Mouse (Mus musculus): ENCODE measurements around the gene Adam17. TPM values are rescaled to one million over a fixed set of nuclear protein-coding genes. Genes with fewer than 3 reads are reported as not detected.

Adam17 gene
- polyA plus RNA-seq, 1 experiment: 233 TPM

DNA sequence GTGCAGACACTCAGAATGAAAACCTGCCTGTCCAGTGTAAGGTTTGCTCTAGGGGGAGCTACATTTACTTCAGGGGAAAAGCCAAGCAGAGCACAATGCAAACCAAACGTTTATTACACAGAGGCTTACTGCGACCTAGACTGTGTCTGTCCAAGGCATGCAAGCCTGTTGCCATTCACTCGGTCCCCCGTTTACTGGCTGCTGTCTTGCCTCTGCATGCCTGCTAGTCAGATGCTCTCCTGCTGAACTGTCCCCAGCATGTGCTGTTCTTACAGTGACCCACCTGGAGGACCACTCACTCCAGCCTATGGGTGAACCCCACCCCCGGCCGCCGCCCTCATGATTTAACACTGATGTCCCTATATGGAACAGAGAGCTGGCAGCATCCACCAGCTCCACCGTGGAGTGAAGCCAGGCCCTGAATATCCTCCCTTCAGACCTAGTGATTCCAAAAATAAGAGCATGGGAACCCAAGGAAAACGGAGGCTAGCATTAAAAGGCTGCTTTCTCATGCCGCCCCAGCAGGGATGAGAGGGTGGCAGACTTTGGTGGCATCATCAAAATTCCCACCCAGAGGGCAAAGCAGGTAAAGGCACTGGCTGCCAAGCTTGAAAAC, 42.4 kb downstream of the Adam17 start:
- H3K4me1 ChIP-seq (ENCODE audit: control insufficient read depth, insufficient read depth, low read length): peaks cover 16% of the 10 kb centered on the region
- no peak overlapping the region for H3K27ac ChIP-seq (ENCODE audit: insufficient read depth, low read depth, low read length)
- H3K4me3 ChIP-seq (ENCODE audit: insufficient read depth, low read length): no peak overlapping the region
- TF ChIP-seq POLR2A (IDR thresholded peaks at IDR 0.05; ENCODE audit: borderline replicate concordance, low read depth, low read length): no peak
- no peak for TF ChIP-seq CTCF (IDR thresholded peaks at IDR 0.05; ENCODE audit: low read depth, low read length)

DNA sequence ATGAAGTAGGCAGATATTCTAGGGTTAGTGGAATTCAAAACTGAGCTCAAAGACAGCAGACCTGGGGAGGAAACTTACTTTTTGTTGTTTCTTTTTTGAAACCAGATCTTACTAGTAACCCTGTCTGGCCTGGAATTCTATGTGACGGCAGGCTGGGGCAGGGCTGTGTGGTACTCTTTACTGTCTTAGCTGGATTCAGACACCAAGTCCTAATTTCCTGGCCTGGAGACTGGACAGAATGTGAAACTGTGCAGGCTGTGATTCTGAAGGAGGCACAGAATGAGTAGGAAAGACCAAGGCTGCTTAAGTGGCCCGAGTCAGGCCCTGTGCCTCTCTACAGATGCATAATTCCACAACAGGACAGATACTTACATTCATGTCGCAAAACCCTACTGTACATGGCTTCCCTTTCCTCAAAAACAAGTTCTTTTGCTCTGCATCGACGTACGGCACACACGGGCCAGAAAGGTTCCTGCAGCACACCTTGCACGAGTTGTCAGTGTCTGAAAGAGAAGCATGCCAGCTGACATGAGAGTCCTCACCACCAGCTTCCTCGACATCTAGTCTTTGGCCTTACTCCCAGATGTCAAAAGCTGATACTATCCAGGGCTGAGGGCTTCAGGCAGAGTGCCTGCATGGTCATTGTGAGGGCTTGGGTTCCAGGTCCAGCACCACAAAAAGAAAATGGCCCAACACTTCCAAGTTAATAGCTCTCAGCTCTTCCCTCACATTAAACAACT, 43.6 kb downstream of the Adam17 start:
- Histone ChIP-seq H3K4me3 (ENCODE audit: insufficient read depth, low read length) (no peak overlapping the region), H3K27ac (ENCODE audit: insufficient read depth, low read depth, low read length) (no peak overlapping the region), H3K4me1 (ENCODE audit: control insufficient read depth, insufficient read depth, low read length) (peaks cover 10% of the 10 kb centered on the region)
- no peak for TF ChIP-seq POLR2A (IDR thresholded peaks at IDR 0.05; ENCODE audit: borderline replicate concordance, low read depth, low read length)
- no peak for TF ChIP-seq CTCF (IDR thresholded peaks at IDR 0.05; ENCODE audit: low read depth, low read length)

DNA sequence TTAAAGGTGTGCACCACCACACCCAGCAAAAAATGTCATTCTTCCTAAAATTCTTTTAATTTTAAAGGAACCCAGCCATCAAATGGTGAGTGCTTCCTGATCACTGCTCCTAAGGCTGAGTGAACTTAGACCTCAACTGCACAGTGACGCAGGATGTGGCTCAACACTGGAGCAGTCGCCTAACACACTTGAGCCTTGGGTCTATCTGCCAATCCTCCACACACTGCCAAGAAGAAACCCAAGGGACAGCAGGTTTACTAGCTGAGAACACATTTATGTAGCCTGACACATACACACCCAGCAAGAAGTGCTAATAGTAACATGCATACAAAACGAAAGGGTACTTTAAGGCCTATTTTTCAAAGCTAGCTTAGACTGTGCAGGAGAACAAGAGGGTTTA, 47.1 kb downstream of the Adam17 start:
- H3K27ac ChIP-seq (ENCODE audit: insufficient read depth, low read depth, low read length): no peak overlapping the region
- H3K4me1 ChIP-seq (ENCODE audit: control insufficient read depth, insufficient read depth, low read length): no peaks in the 10 kb centered on the region
- H3K4me3 ChIP-seq (ENCODE audit: insufficient read depth, low read length): no peak overlapping the region
- no peak for TF ChIP-seq CTCF (IDR thresholded peaks at IDR 0.05; ENCODE audit: low read depth, low read length)
- no peak for TF ChIP-seq POLR2A (IDR thresholded peaks at IDR 0.05; ENCODE audit: borderline replicate concordance, low read depth, low read length)

DNA sequence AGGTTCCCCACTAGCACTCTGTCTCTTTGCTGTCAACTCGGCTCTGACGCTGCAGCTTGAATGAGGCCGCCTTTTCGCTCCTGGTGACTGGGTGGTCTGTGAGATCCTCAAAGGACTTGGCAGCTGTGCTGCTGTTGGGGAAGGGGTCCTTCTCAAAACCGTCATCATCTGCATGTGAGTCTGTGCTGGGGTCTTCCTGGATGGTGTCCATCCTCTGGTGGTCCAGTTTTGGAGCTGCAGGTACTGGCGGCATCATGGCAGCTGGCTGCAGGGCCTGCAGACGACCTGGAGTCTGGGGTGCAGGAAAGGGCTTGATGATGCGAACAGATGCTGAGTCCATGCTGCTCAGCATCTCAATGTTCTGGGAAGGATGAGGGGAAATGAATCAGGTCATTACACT, 48.2 kb downstream of the Adam17 start:
- no peaks in the 10 kb centered on the region for H3K4me1 ChIP-seq (ENCODE audit: control insufficient read depth, insufficient read depth, low read length)
- no peak overlapping the region for H3K4me3 ChIP-seq (ENCODE audit: insufficient read depth, low read length)
- TF ChIP-seq CTCF (IDR thresholded peaks at IDR 0.05; ENCODE audit: low read depth, low read length) (no peak), POLR2A (IDR thresholded peaks at IDR 0.05; ENCODE audit: borderline replicate concordance, low read depth, low read length) (no peak)

DNA sequence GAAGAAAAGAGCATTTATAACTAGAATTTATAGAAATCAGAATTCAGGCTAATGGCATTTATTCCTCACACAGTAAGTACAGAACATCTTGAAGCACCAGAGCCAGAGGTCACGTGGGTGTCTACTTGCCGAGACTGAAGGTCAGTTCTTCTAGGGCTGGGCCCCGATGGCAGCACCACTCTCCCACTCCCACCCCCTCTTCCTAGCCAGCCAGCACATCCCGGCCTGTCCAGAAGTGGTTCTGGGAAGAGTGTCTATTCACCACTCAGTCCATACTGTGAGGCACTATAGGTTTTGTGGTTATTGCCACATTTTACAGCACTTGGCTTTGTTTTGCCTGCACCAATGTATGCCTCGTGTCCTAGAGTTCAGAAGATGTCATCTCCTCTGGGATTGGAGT, 49.3 kb downstream of the Adam17 start:
- Histone ChIP-seq H3K27ac (ENCODE audit: insufficient read depth, low read depth, low read length) (no peak overlapping the region), H3K4me3 (ENCODE audit: insufficient read depth, low read length) (no peak overlapping the region), H3K4me1 (ENCODE audit: control insufficient read depth, insufficient read depth, low read length) (no peaks in the 10 kb centered on the region)
- TF ChIP-seq POLR2A (IDR thresholded peaks at IDR 0.05; ENCODE audit: borderline replicate concordance, low read depth, low read length) (no peak), CTCF (IDR thresholded peaks at IDR 0.05; ENCODE audit: low read depth, low read length) (no peak)

More for the DNA sequence above, 48.2 kb downstream of the Adam17 start:
- H3K27ac ChIP-seq (ENCODE audit: insufficient read depth, low read depth, low read length): no peak overlapping the region

DNA sequence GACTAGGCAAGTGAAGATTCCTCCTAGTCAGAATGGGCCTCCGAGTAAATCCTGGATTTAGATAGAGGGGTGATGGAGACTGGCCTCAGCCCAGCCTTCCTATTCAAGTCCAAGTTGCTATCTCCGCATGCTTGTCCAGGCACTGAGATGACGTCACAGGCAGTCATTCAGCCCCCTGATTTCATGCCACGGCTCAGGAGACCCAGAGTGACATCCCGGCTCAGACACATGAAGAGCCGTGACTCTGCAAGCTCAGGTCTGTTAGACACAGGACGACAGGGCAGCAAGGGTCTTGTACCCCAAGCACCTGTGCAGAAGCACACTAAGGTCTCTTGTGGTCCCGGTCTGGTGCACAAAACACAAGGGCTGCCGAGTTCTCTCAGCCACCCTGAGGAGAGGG, 50.6 kb downstream of the Adam17 start:
- no peaks in the 10 kb centered on the region for H3K4me1 ChIP-seq (ENCODE audit: control insufficient read depth, insufficient read depth, low read length)
- H3K27ac ChIP-seq (ENCODE audit: insufficient read depth, low read depth, low read length): no peak overlapping the region
- no peak for TF ChIP-seq CTCF (IDR thresholded peaks at IDR 0.05; ENCODE audit: low read depth, low read length)
- no peak for TF ChIP-seq POLR2A (IDR thresholded peaks at IDR 0.05; ENCODE audit: borderline replicate concordance, low read depth, low read length)
- no peak overlapping the region for H3K4me3 ChIP-seq (ENCODE audit: insufficient read depth, low read length)

DNA sequence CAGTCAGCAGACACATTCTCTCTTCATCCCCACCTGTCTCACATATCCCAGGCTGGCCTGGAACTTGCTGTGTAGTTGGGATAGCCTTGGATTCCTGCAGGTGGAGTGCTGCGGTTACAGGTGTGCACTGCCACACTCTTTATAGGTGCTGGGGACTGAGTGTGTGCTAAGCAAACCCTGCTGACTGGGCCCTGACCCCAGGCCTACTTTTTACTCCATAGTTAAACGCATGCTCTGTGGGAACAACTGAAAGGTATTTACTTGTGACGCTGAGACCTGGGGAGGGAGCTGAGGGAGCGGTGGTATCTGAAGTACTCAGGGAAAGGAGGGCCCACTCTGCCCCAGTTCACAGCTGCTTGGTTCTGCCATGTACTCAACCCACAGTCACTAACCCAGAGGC, 51.1 kb downstream of the Adam17 start:
- H3K4me1 ChIP-seq (ENCODE audit: control insufficient read depth, insufficient read depth, low read length): peaks cover 4% of the 10 kb centered on the region
- H3K27ac ChIP-seq (ENCODE audit: insufficient read depth, low read depth, low read length): no peak overlapping the region
- no peak overlapping the region for H3K4me3 ChIP-seq (ENCODE audit: insufficient read depth, low read length)
- TF ChIP-seq CTCF (IDR thresholded peaks at IDR 0.05; ENCODE audit: low read depth, low read length) (no peak), POLR2A (IDR thresholded peaks at IDR 0.05; ENCODE audit: borderline replicate concordance, low read depth, low read length) (no peak)

DNA sequence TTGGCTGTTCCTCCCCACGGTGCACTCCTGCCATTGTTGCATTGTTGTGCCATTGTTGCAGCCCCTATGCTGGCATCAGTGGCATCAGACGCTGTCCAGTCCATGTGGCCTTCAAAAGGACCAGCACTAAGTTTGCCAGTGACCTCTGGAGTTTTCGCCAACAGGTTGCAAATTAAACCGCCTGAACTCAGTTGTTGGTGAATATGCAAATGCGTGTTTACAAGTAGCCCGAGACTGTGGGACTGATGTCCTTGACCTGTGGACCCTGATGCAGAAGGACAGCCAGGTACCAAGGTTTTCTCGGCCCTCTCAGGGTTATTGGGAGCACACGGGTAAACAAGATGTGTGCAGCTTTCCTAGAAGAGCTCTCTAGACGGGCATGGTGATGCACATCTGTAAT, 52.3 kb downstream of the Adam17 start:
- H3K27ac ChIP-seq (ENCODE audit: insufficient read depth, low read depth, low read length): no peak overlapping the region
- TF ChIP-seq CTCF (IDR thresholded peaks at IDR 0.05; ENCODE audit: low read depth, low read length): no peak
- TF ChIP-seq POLR2A (IDR thresholded peaks at IDR 0.05; ENCODE audit: borderline replicate concordance, low read depth, low read length): no peak

DNA sequence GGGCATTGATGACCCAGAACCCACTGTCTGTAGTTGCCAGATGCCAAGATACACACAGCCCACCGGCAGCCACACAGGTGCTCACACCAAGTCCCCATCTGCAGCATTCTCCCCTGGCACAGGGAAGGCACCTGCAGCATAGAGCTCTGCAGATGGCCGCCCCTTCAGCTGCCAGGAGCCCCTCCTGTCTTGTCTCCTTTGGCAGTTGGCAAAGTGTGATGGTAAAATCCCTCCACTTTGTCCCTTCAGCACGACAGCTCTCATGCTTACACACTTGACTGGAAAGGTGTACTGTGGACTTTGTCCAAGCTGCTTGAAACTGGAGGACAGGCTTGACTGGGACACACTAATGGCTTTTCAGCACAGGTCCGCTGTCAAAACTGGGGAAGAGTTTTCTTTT, 53.1 kb downstream of the Adam17 start:
- no peak for TF ChIP-seq POLR2A (IDR thresholded peaks at IDR 0.05; ENCODE audit: borderline replicate concordance, low read depth, low read length)
- no peak for TF ChIP-seq CTCF (IDR thresholded peaks at IDR 0.05; ENCODE audit: low read depth, low read length)
- no peak overlapping the region for H3K4me3 ChIP-seq (ENCODE audit: insufficient read depth, low read length)
- H3K4me1 ChIP-seq (ENCODE audit: control insufficient read depth, insufficient read depth, low read length): peaks cover 7% of the 10 kb centered on the region
- no peak overlapping the region for H3K27ac ChIP-seq (ENCODE audit: insufficient read depth, low read depth, low read length)

More for the DNA sequence above, 52.3 kb downstream of the Adam17 start:
- no peak overlapping the region for H3K4me3 ChIP-seq (ENCODE audit: insufficient read depth, low read length)
- peaks cover 7% of the 10 kb centered on the region for H3K4me1 ChIP-seq (ENCODE audit: control insufficient read depth, insufficient read depth, low read length)

DNA sequence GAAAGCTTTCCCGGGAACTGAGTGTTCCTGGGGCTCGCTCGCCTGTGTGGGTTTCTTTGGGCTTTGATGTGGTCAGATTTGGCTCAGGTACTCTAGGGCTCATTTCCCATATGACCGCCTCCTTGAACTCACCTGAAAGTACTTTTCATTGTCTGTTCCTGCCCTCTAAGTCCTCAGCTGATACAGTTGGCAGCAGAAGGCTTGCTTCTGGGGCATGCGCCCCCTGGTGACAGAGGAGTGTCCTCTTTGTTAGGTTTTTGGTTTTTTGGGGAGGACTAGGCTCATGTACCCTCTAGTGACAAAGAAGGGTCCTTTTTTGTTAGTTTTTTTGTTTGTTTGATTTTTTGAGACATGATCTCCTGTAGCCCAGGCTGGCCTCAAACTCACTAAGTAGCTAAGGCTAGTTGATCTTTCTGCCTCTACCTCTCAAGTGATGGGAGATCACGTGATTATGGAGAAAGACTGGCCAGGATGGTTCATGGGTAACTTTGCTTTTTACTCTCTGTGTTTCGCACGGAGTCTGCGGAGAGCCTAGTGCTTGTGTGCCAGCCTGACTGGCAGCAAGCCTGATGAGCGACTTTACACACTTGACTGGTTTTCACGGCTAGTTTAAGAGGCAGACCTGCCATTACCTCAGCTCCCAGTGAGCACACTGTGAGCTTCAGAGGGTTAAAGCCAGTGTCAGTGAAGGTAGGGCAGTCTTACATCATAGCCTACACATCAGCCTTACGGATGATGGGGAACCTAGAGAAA, 55.1 kb downstream of the Adam17 start:
- TF ChIP-seq CTCF (IDR thresholded peaks at IDR 0.05; ENCODE audit: low read depth, low read length) (peak; percentile 45; the same call in 1 of the 2 replicates), POLR2A (IDR thresholded peaks at IDR 0.05; ENCODE audit: borderline replicate concordance, low read depth, low read length) (no peak)
- Histone ChIP-seq H3K27ac (ENCODE audit: insufficient read depth, low read depth, low read length) (no peak overlapping the region), H3K4me1 (ENCODE audit: control insufficient read depth, insufficient read depth, low read length) (peaks cover 7% of the 10 kb centered on the region), H3K4me3 (ENCODE audit: insufficient read depth, low read length) (no peak overlapping the region)
